Mouse (Mus musculus): ENCODE results near the gene Pip5k1a. TPM values are rescaled to one million over a fixed set of nuclear protein-coding genes. Genes with fewer than 3 reads are reported as not detected.

The Pip5k1a gene
- polyA plus RNA-seq, 1 experiment, result not detected

- Histone ChIP-seq H3K27ac (ENCODE audit: insufficient read depth, low read depth, low read length) (no peak overlapping the region), H3K4me3 (ENCODE audit: insufficient read depth, low read depth, low read length) (no peak overlapping the region), H3K4me1 (ENCODE audit: control insufficient read depth, insufficient read depth, low read length) (peaks cover 6% of the 10 kb centered on the region; the same call in 1 of the 2 replicates)
- WGBS, result 39% methylated on average over 10 of the region's 10 CpGs
- TF ChIP-seq CTCF (IDR thresholded peaks at IDR 0.05; ENCODE audit: insufficient read depth, low read depth, low read length) (no peak), POLR2A (IDR thresholded peaks at IDR 0.05; ENCODE audit: insufficient read depth, low read depth, low read length) (no peak)
Observed at GRCm38 (mm10) chr3:95054481-95055260, 52.1 kb downstream of the Pip5k1a start.

- no peak for TF ChIP-seq POLR2A (IDR thresholded peaks at IDR 0.05; ENCODE audit: insufficient read depth, low read depth, low read length)
- TF ChIP-seq CTCF (IDR thresholded peaks at IDR 0.05; ENCODE audit: insufficient read depth, low read depth, low read length), result peak; percentile 38; the same call in 1 of the 2 replicates
- H3K27ac ChIP-seq (ENCODE audit: insufficient read depth, low read depth, low read length), result no peak overlapping the region
- WGBS, result 41% methylated on average over 3 of the region's 3 CpGs
- H3K4me1 ChIP-seq (ENCODE audit: control insufficient read depth, insufficient read depth, low read length), result peaks cover 3% of the 10 kb centered on the region; the same call in 1 of the 2 replicates
- no peak overlapping the region for H3K4me3 ChIP-seq (ENCODE audit: insufficient read depth, low read depth, low read length)
Observed at GRCm38 (mm10) chr3:95053701-95054100, 53.0 kb downstream of the Pip5k1a start.

- Histone ChIP-seq H3K4me1 (ENCODE audit: control insufficient read depth, insufficient read depth, low read length) (peaks cover 3% of the 10 kb centered on the region; the same call in 1 of the 2 replicates), H3K4me3 (ENCODE audit: insufficient read depth, low read depth, low read length) (no peak overlapping the region), H3K27ac (ENCODE audit: insufficient read depth, low read depth, low read length) (no peak overlapping the region)
- 41% methylated on average over 1 of the region's 1 CpGs for WGBS
- no peak for TF ChIP-seq POLR2A (IDR thresholded peaks at IDR 0.05; ENCODE audit: insufficient read depth, low read depth, low read length)
- no peak for TF ChIP-seq CTCF (IDR thresholded peaks at IDR 0.05; ENCODE audit: insufficient read depth, low read depth, low read length)
Observed at GRCm38 (mm10) chr3:95052959-95053358, 53.8 kb downstream of the Pip5k1a start.

- Histone ChIP-seq H3K27ac (ENCODE audit: insufficient read depth, low read depth, low read length) (no peak overlapping the region), H3K4me3 (ENCODE audit: insufficient read depth, low read depth, low read length) (no peak overlapping the region), H3K4me1 (ENCODE audit: control insufficient read depth, insufficient read depth, low read length) (no peaks in the 10 kb centered on the region)
- 74% methylated on average over 3 of the region's 3 CpGs for WGBS
- no peak for TF ChIP-seq POLR2A (IDR thresholded peaks at IDR 0.05; ENCODE audit: insufficient read depth, low read depth, low read length)
- no peak for TF ChIP-seq CTCF (IDR thresholded peaks at IDR 0.05; ENCODE audit: insufficient read depth, low read depth, low read length)
Observed at GRCm38 (mm10) chr3:95047914-95048313, 58.8 kb downstream of the Pip5k1a start.

- H3K4me3 ChIP-seq (ENCODE audit: insufficient read depth, low read depth, low read length), result no peak overlapping the region
- TF ChIP-seq POLR2A (IDR thresholded peaks at IDR 0.05; ENCODE audit: insufficient read depth, low read depth, low read length) (no peak), CTCF (IDR thresholded peaks at IDR 0.05; ENCODE audit: insufficient read depth, low read depth, low read length) (no peak)
- H3K4me1 ChIP-seq (ENCODE audit: control insufficient read depth, insufficient read depth, low read length), result no peaks in the 10 kb centered on the region
- no peak overlapping the region for H3K27ac ChIP-seq (ENCODE audit: insufficient read depth, low read depth, low read length)
- WGBS, result 91% methylated on average over 11 of the region's 11 CpGs
Observed at GRCm38 (mm10) chr3:95046462-95047057, 60.2 kb downstream of the Pip5k1a start.

- 65% methylated on average over 6 of the region's 6 CpGs for WGBS
- no peak overlapping the region for H3K4me3 ChIP-seq (ENCODE audit: insufficient read depth, low read depth, low read length)
- TF ChIP-seq CTCF (IDR thresholded peaks at IDR 0.05; ENCODE audit: insufficient read depth, low read depth, low read length) (no peak), POLR2A (IDR thresholded peaks at IDR 0.05; ENCODE audit: insufficient read depth, low read depth, low read length) (no peak)
- no peak overlapping the region for H3K27ac ChIP-seq (ENCODE audit: insufficient read depth, low read depth, low read length)
- no peaks in the 10 kb centered on the region for H3K4me1 ChIP-seq (ENCODE audit: control insufficient read depth, insufficient read depth, low read length)
Observed at GRCm38 (mm10) chr3:95043251-95043650, 63.5 kb downstream of the Pip5k1a start.

GRCm38 (mm10) chr3:95042838-95043229 lies 63.9 kb downstream of the Pip5k1a start:
- no peak for TF ChIP-seq POLR2A (IDR thresholded peaks at IDR 0.05; ENCODE audit: insufficient read depth, low read depth, low read length)
- TF ChIP-seq CTCF (IDR thresholded peaks at IDR 0.05; ENCODE audit: insufficient read depth, low read depth, low read length), result no peak
- Histone ChIP-seq H3K27ac (ENCODE audit: insufficient read depth, low read depth, low read length) (peak overlapping the region; percentile 82), H3K4me3 (ENCODE audit: insufficient read depth, low read depth, low read length) (peak overlapping the region; percentile 12; the same call in 1 of the 2 replicates), H3K4me1 (ENCODE audit: control insufficient read depth, insufficient read depth, low read length) (no peaks in the 10 kb centered on the region)
- WGBS, result 17% methylated on average over 7 of the region's 7 CpGs

- no peak for TF ChIP-seq CTCF (IDR thresholded peaks at IDR 0.05; ENCODE audit: insufficient read depth, low read depth, low read length)
- TF ChIP-seq POLR2A (IDR thresholded peaks at IDR 0.05; ENCODE audit: insufficient read depth, low read depth, low read length), result peak; percentile 93
- under 1% methylated on average over 32 of the region's 36 CpGs for WGBS
- peak within 1 kb of the TSS; percentile 82 for H3K27ac ChIP-seq (ENCODE audit: insufficient read depth, low read depth, low read length)
- no peaks in the 10 kb centered on the region for H3K4me1 ChIP-seq (ENCODE audit: control insufficient read depth, insufficient read depth, low read length)
- H3K4me3 ChIP-seq (ENCODE audit: insufficient read depth, low read depth, low read length), result peak within 1 kb of the TSS; percentile 97
Observed at GRCm38 (mm10) chr3:95042166-95042837, 64.4 kb downstream of the Pip5k1a start, which contains the start of gene Psmd4. TSS of gene Psmd4 (minus strand) at chr3:95042614.
